Mouse (Mus musculus) WW6 (cell line): ENCODE results near the gene Tmem63b.
A peak's percentile ranks its signal among the peaks of the same experiment; 100 is the strongest.

Experiments used
- DNase-seq: peaks from one replicate; pipeline ENCODE4 v3.0.0-alpha.2; 2013; ENCODE audit warnings: low read depth, low spot score

The Tmem63b gene

GRCm38 (mm10) chr17:45706796-45707195 is 20.1 kb upstream of the Tmem63b start:
- DNase-seq: no peak

- no peak for DNase-seq
Observed at GRCm38 (mm10) chr17:45703187-45703586, 16.5 kb upstream of the Tmem63b start.

- no peak for DNase-seq
Observed at GRCm38 (mm10) chr17:45702254-45702653, 15.5 kb upstream of the Tmem63b start.

GRCm38 (mm10) chr17:45701236-45701591 is 14.5 kb upstream of the Tmem63b start:
- DNase-seq: no peak

- DNase-seq: no peak
Observed at GRCm38 (mm10) chr17:45700496-45701235, 14.0 kb upstream of the Tmem63b start.

GRCm38 (mm10) chr17:45699039-45699740 is 12.5 kb upstream of the Tmem63b start:
- DNase-seq: no peak

- no peak for DNase-seq
Observed at GRCm38 (mm10) chr17:45698368-45698767, 11.7 kb upstream of the Tmem63b start.

- DNase-seq: no peak
Observed at GRCm38 (mm10) chr17:45696981-45697380, 10.3 kb upstream of the Tmem63b start.

- no peak for DNase-seq
Observed at GRCm38 (mm10) chr17:45695227-45696120, 8.8 kb upstream of the Tmem63b start.

GRCm38 (mm10) chr17:45693812-45694565 is 7.3 kb upstream of the Tmem63b start:
- DNase-seq: no peak

GRCm38 (mm10) chr17:45692159-45692558 is 5.5 kb upstream of the Tmem63b start:
- no peak for DNase-seq

- DNase-seq: no peak
Observed at GRCm38 (mm10) chr17:45690044-45690443, 3.3 kb upstream of the Tmem63b start.

GRCm38 (mm10) chr17:45689120-45689519 is 2.4 kb upstream of the Tmem63b start:
- no peak for DNase-seq

- DNase-seq: peak; percentile 76
Observed at GRCm38 (mm10) chr17:45686093-45686619, 549 bp downstream of the Tmem63b start, which contains the start of gene Mrpl14. Mrpl14 (plus strand) TSS chr17:45686322.

- DNase-seq: no peak
Observed at GRCm38 (mm10) chr17:45685171-45686092, 1.3 kb downstream of the Tmem63b start.

GRCm38 (mm10) chr17:45684667-45685131 is 2.0 kb downstream of the Tmem63b start:
- no peak for DNase-seq

GRCm38 (mm10) chr17:45682843-45683242 is 3.9 kb downstream of the Tmem63b start:
- DNase-seq: no peak

GRCm38 (mm10) chr17:45681588-45681987 is 5.1 kb downstream of the Tmem63b start:
- DNase-seq: no peak

- DNase-seq: no peak
Observed at GRCm38 (mm10) chr17:45680391-45680980, 6.2 kb downstream of the Tmem63b start.
